In genomic region chr1:42888541-42889349, GRCm38 (mm10) we compare ENCODE assay signal across 10 mouse cellular contexts. TPM values are rescaled to one million over a fixed set of nuclear protein-coding genes. Genes with fewer than 3 reads are reported as not detected.
DNase-seq lines count a peak whose midpoint lies in the region; ATAC-seq and TF ChIP-seq lines count a peak whose summit lies in the region.
"Had no signal": no experiment of that assay in that cellular context is flagged by ENCODE, and none has a peak within 500 bp of the region (broad histone marks: within the 10 kb centered on the region; RNA-seq: fewer than 3 reads in every experiment).

No protein-coding gene starts in this region.

- peak; percentile 57 for ATAC-seq in hindbrain, postnatal 0 days
- ATAC-seq: activated CD4-positive, CD25-positive, alpha-beta regulatory T cell, adult 4 months had no signal

- peak overlapping the region; percentile 35 for H3K4me2 ChIP-seq in hindbrain, postnatal 0 days (ENCODE audit: low read depth, low read length)

- H3K27me3 ChIP-seq in hindbrain, postnatal 0 days (ENCODE audit: insufficient read depth, low read length) = no peaks in the 10 kb centered on the region

- no peaks in the 10 kb centered on the region for H3K36me3 ChIP-seq in hindbrain, postnatal 0 days (ENCODE audit: insufficient read depth, low read length)

- 18% methylated on average over 22 of the region's 22 CpGs for WGBS in hindbrain, postnatal 0 days

- 0 out of 2 replicates have a peak overlapping the region, but pooled peaks have one; percentile 31 for H3K9ac ChIP-seq in hindbrain, postnatal 0 days (replicated peaks; ENCODE audit: low read length)

- no peaks in the 10 kb centered on the region for H3K9me3 ChIP-seq in hindbrain, postnatal 0 days (ENCODE audit: low read length)

- no peak overlapping the region for H3K4me3 ChIP-seq in hindbrain, postnatal 0 days (ENCODE audit: low read length)

- H3K27ac ChIP-seq in hindbrain, postnatal 0 days = no peak overlapping the region
- H3K27ac ChIP-seq: stomach, postnatal 0 days had no signal

- no peaks in the 10 kb centered on the region for H3K4me1 ChIP-seq in hindbrain, postnatal 0 days (ENCODE audit: insufficient read depth, low read length)

- DNase-seq in adrenal gland, adult 2 months = peak; percentile 64
- no peak for DNase-seq in adrenal gland, postnatal 10 days
- peak; percentile 17 for DNase-seq in lung, postnatal 25 days (ENCODE audit: low spot score)
- no peak for DNase-seq in lung, postnatal 4 days
- DNase-seq in hindbrain, postnatal 0 days (ENCODE audit: low spot score) = peak; percentile 55
- DNase-seq in spleen, postnatal 10 days (ENCODE audit: low spot score in 2 of 2) = no peak
- DNase-seq in urinary bladder, adult 18-20 months (ENCODE audit: low spot score in 2 of 2) = no peak
- DNase-seq in left cerebral cortex, adult 8-10 months (ENCODE audit: low spot score in 2 of 2) = no peak

- TF ChIP-seq CTCF in hindbrain, postnatal 0 days (IDR thresholded peaks at IDR 0.05; ENCODE audit: low read depth) = no peak

RNA-seq across cellular contexts. Expression of gene Mrps9, which starts 37.7 kb away (rescaled TPM):
- total RNA-seq in adrenal gland, adult 2 months (2021) = 10 to 100 TPM; 56.0 to 67.9 TPM
- 15.6 and 17.1 TPM in 2 replicates for polyA plus RNA-seq in adrenal gland, adult 2 months (2012; rRNA removed)
- 10 to 100 TPM; 81.5 to 98.1 TPM for total RNA-seq in adrenal gland, postnatal 10 days (2021)
- total RNA-seq in hindbrain, postnatal 0 days (2014; rRNA removed) = 21.2 and 27.8 TPM in 2 replicates
- polyA plus RNA-seq in hindbrain, postnatal 0 days (2015; fragmentation: Nextera tagmentation; extraction: Ambion mirVana) = 33.6 and 36.9 TPM in 2 replicates
- total RNA-seq in left cerebral cortex, adult 8-10 months (2022) = 10 to 100 TPM; 41.0 to 43.5 (median 41.5) TPM

Comparison
In these comparisons a context has a peak if more than half of its experiments do, and no peak if none do; other contexts are left out.
1. DNase-seq: peak in adrenal gland, adult 2 months (single experiment), lung, postnatal 25 days (single experiment) and hindbrain, postnatal 0 days (single experiment); none in adrenal gland, postnatal 10 days (single experiment), lung, postnatal 4 days (0 of 2), spleen, postnatal 10 days (0 of 2), urinary bladder, adult 18-20 months (0 of 2) and left cerebral cortex, adult 8-10 months (0 of 2).